Mouse (Mus musculus): ENCODE measurements around the gene Cmip.

The Cmip gene

DNA sequence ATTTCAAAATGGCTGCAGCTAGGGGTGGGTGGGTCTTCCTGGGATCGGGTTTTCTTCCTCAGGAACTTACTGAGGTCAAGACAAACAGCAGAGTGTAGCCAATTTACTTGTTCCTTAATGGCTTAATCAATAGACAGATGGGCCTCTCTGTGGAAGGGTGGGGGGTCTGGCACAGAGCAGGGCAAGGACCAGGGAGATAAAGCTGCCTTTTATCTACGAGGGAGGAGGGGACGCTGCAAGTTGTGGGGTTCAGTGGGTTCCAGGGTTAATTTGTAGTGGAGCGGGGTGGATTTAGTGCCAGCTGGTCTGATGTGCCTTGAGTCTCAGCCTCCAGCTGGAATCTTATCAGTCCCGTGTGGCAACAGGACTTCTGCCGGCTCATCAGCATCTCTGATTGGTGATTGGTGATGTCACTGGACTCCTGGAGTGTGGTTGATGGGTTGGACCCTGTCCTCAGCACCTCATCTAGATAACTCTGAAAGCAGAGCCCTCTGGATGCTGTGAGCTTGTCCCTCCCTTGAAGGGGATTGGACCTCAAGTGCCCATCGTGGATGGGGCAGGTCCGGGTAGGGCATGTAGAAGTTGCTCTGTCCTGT, 65.9 kb downstream of the Cmip start:
- in situ Hi-C loops (cut with MboI, MseI): no loop called here

GRCm38 (mm10) chr8:117324821-117325220, 68.0 kb downstream of the Cmip start:
- in situ Hi-C loops (cut with MboI, MseI): no loop called here

GRCm38 (mm10) chr8:117326735-117327134, 69.9 kb downstream of the Cmip start:
- in situ Hi-C loops (cut with MboI, MseI): no loop called here

DNA sequence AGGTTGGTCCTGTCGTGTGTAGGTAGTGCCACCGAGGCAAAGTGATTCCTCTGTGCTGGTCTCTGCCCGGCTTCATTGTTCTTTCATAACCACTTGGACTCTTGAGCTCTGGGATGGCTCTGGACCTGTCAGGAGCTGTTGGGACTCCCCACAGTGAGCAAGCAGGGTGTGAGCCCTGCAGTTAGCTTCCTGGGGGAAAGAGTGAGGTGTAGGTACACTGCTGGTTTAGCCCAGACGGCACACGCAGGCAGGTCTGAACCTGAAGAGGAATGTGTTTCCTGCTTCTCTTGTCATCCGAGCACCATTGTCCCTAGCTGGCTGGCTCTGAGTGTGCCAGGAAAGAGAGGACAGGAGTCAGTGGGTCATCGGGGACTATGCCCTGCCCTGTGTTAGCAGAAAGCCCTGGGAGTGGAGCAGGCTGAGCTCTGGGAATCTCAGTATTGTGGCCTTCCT, 70.5 kb downstream of the Cmip start:
- in situ Hi-C loops (cut with MboI, MseI): no loop called here

GRCm38 (mm10) chr8:117328758-117329157, 71.9 kb downstream of the Cmip start:
- in situ Hi-C loops (cut with MboI, MseI): no loop called here

- in situ Hi-C loops (cut with MboI, MseI): no loop called here
Measured at GRCm38 (mm10) chr8:117329167-117329566, 72.3 kb downstream of the Cmip start.

DNA sequence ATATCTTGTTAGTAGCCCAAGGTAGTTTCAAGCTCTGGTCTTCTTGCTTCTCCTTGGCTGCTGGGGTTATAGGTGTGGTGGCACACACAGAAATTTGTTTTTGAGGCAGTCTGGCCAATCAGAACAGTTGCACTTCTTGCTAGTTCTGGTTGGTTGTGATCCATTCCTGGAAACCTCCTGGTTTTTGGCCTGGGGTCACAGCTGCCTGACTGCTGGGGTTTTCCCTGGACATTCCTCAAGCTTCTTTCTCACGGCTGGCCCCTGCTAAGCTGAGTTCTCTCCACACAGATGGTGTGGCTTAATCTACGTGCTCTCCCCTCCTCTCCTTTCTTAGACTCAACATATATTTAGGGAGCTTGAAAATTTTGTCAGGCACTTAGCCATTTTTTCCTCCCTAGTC, 73.0 kb downstream of the Cmip start:
- in situ Hi-C loops (cut with MboI, MseI): no loop called here

- in situ Hi-C loops (cut with MboI, MseI): no loop called here
Measured at GRCm38 (mm10) chr8:117332229-117333010, 75.6 kb downstream of the Cmip start.

- in situ Hi-C loops (cut with MboI, MseI): no loop called here
Measured at GRCm38 (mm10) chr8:117333619-117334018, 76.8 kb downstream of the Cmip start.

DNA sequence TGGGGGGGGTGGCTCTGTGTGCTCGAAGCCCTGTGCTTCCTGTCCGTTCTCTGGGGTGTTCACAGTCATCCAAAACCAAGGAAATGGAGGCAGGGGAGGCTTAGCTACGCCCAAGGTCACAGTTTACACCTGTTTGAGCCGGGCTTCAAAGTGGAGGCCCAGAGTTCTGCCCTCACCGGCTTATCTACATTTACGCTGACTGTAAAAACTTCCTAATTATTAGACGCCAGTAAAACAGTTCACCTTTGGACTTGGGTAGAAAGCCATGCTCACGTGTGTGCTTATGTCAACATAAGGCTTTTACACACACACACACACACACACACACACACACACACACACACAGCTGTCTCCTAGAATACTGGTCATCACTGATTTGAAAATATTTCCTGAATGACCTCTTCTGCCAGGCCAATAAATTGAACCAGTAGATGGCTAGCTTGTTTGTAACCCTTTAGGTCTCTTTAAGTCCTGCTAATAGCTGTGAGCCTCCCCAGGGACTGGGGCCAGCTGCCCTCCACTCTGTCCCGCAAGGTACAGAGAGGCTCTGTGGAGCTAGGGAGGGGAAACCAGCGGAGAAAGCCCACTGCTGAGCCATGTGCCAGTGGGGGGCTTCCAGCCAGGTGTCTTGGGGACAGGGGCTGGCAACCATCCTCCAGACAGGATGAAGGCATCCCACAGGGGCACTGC, 77.3 kb downstream of the Cmip start:
- in situ Hi-C loops (cut with MboI, MseI): no loop called here

- in situ Hi-C loops (cut with MboI, MseI): no loop called here
Measured at GRCm38 (mm10) chr8:117334748-117335393, 78.0 kb downstream of the Cmip start.

DNA sequence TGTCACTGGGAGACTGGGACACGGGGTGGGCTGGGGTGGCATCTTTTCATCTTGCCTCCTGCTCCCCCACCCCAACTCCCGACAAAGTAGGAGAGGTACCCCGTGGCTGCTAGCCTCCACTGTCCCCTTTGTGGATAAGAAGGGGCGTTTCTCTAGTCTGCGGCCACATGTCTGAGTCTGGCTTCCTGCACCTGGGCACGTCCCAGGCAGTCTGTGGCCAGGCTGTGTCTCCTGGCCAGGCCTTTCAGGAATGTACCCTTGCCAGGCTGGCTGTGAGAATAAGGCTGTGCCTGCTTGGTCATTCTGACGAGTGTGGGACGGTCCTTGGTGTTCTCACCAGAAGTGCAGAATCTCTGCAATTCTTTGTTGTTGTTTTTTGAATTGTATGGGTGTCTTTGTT, 78.6 kb downstream of the Cmip start:
- in situ Hi-C loops (cut with MboI, MseI): no loop called here

- in situ Hi-C loops (cut with MboI, MseI): no loop called here
Measured at GRCm38 (mm10) chr8:117337188-117337587, 80.3 kb downstream of the Cmip start.

DNA sequence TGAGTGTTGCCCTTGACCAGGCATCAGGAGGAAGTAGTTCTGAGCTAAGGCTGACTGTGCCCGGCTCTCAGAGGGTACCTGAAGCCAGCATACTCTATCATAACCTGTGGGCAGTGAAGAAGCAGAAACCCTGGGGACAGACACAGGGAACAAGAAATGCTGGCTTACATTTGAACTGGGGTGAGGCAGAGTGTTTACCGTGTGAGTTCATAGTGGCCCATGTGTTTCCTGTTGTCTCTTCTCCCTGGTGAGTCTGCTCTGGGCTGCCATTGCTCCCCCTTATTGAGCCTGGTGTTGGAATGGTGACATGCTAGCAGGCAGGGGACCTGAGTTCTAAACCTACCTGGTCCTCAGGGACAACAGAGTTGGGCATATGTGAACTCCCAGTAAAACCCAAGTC, 81.8 kb downstream of the Cmip start:
- in situ Hi-C loops (cut with MboI, MseI): no loop called here

DNA sequence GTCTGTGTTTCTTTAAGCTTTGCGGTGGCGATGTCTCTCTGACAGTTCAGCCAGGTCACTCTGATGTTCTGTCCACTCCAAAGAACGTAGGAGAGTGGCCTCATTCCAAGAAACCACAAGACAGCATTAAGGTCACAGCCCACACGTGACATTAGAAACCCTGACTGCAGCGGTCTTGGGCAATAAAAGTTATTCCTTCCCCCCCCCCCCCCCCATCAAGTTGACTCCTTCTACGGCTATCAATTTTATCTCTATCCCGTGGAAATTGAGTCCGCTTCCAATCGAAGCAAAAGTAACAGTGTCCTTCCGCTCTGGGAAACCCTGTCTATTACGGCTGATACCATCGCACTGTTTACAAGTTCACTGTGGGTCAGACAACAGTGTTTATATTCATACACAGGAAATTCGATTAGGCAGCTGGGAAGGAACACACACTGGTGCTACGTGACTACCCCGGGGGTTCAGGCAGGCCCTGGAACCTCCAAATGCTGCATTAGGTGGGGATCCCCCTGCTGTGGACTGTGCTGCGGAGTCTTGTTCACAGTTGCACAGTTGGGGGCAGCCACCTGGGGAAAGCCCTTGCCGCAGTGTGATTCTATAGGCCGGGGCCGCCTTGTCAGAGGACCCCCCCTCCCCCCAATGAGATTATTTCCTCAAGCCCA, 82.6 kb downstream of the Cmip start:
- in situ Hi-C loops (cut with MboI, MseI): no loop called here

DNA sequence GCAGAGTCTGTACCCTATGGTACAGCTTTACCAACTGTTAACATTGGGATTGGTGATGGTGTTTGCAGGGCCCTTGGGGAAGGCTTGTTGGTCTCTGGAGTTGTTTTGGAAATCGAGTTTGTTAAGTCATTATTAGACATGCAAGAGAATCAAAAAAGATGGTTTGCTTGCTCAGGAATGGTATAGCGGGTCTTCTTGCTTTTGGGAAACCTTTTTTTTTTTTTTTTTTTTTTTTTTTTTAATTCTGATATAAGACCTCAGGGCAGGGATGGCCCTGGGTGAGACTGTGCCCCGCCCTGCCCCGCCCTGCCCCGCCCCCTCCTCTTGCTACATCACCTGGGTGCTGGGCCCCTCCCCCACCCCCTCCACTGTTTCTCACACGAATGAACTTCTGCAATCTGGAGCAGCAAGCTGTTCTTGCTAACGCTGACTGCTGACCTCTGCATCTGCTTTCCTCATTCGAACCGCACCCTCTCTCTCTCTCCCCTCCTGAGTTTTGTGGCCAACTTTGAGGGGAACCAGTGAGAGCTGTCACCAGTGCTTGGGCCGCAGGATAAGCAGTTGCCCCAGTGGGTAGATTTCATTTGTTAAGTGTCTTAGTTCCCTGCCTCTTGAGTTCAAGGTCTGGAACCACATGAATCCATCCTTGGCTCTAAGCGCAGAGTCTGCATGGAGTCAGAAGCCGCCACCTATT, 83.2 kb downstream of the Cmip start:
- in situ Hi-C loops (cut with MboI, MseI): no loop called here

DNA sequence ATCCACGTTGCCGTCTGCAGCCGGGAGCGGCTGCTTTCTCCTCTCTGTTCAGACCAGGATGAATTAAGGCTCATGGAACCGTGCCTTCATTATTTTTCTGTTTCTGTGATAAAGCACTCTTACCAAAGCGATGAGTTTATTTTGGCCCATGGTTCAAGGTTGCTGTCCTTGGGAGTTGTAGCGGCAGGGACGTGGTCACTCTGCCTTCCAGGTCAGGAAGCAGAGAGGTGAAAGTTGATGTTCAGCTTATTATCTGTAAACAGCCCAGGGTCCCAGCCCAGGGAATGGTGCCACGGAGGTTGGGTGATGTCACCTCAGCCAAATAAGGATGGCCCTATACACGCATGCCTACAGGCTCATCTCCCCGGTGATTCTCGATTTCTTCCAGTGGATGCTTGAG, 83.9 kb downstream of the Cmip start:
- in situ Hi-C loops (cut with MboI, MseI): no loop called here

DNA sequence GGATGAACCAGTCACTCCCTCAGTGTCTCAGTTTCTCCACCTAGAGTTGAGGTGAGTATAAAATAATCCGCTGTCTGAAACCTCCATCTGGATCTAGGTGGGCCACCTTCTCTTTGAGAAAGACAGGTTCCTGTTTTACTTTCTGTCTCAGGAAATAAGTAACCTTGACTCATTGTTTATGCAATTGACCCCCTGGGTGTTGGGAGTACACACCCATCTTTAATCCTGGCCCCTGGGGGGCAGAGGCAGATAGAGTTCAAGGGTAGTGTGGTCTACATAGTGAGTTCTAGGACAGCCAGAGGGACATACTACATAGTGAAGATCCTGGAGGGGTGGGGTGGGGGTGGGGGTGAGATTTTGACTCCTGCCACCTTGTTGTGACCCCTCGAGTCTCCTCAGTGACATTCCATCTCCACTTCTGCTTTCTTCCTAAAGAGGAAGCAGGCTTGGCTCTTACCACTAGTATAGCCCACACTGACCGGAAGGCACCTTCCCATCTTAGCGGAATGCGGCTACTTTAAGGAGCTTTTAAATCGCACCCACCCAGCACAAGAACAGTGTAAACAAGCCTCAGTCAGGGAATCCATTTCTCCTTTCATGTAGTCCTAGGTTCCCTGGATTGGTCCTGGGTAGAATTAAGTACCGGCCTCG, 86.0 kb downstream of the Cmip start:
- in situ Hi-C loops (cut with MboI, MseI): no loop called here

GRCm38 (mm10) chr8:117343484-117343883, 86.6 kb downstream of the Cmip start:
- in situ Hi-C loops (cut with MboI, MseI): no loop called here

DNA sequence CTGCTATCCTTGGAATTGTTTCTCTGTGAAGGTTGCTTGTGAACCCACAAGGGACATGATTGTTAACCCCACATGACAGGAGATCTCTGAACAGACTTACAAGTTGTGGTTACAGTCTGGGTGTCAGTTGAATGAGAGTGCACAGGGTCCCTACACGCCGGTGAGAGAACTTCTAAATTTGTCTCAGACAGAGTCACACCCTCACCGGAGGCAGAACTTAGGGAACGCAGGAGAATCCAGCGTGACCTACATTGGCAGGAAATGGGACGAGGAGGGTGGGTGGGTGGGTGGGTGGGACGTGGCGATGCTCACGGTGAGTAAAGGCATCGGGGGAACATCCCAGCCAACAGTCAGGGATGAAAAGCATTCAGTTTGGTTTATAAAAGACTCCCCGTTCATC, 88.0 kb downstream of the Cmip start:
- in situ Hi-C loops (cut with MboI, MseI): no loop called here

DNA sequence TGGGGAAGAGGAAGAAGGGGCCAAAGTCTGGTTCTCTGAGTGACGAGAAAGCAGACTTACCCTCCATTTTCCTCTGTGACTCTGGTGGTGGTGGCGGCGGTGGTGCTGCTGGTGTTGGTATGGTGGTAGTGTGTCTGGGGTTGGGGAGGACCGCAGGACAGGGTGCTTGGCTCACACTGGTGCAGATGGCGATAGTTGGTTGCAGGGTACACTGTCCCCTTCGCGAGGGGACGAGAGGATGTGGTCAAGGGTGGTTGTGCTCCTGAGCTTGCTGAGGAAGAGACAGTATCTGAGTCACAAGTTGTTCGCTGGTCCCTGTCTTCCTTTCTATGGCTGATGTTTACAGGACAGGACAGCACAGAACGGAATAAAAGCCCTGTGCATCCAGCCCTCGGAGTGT, 88.5 kb downstream of the Cmip start:
- in situ Hi-C loops (cut with MboI, MseI): no loop called here

All from regulatory T cell (primary cell).